Mouse (Mus musculus) adrenal gland, adult 18-20 months (tissue): ENCODE measurements around the gene Mtmr4. TPM values are rescaled to one million over a fixed set of nuclear protein-coding genes. Genes with fewer than 3 reads are reported as not detected.

Source experiments
- DNase-seq, 2 experiments: peaks; one replicate each; pipeline ENCODE4 v3.0.0; 2021 to 2022; ENCODE audit warnings: low spot score in 2 of 2
- long read RNA-seq, 2 experiments: library from polyadenylated mRNA; stranded (forward); transcript quantifications; one replicate each; pipeline ENCODE4 v2.0.0; 2021
- total RNA-seq, 2 experiments: library from RNA; stranded (reverse); gene quantifications; 1 replicate in 1 of 2; 2 replicates in 1 of 2; pipeline ENCODE4 v1.2.3; 2021

The Mtmr4 gene
- total RNA-seq: 10 to 100 TPM; 25.6 to 29.7 TPM
- long read RNA-seq, experiment 1, full-length matches to known transcripts: 9 of 13 reads
- long read RNA-seq, experiment 1, partial matches to known transcripts: 4 of 13 reads
- long read RNA-seq, experiment 1, other reads (novel, unspliced or antisense): 0 of 13 reads
- long read RNA-seq, experiment 2, full-length matches to known transcripts: 1 of 6 reads
- long read RNA-seq, experiment 2, partial matches to known transcripts: 2 of 6 reads
- long read RNA-seq, experiment 2, other reads (novel, unspliced or antisense): 3 of 6 reads

GRCm38 (mm10) chr11:87591526-87592353 lies at the start of gene Mtmr4:
Gene Mtmr4 (plus strand): TSS chr11:87592162.
- peak; percentile 94 to 95 for DNase-seq

- no peak for DNase-seq
Observed at GRCm38 (mm10) chr11:87542285-87542684, 49.7 kb upstream of the Mtmr4 start.

GRCm38 (mm10) chr11:87542906-87543305 lies 49.1 kb upstream of the Mtmr4 start:
- DNase-seq: no peak

- no peak for DNase-seq
Observed at GRCm38 (mm10) chr11:87553342-87553741, 38.6 kb upstream of the Mtmr4 start.

GRCm38 (mm10) chr11:87554386-87554785 lies 37.6 kb upstream of the Mtmr4 start:
- no peak for DNase-seq

- DNase-seq: no peak
Observed at GRCm38 (mm10) chr11:87555106-87555703, 36.8 kb upstream of the Mtmr4 start.

GRCm38 (mm10) chr11:87561208-87561607 lies 30.8 kb upstream of the Mtmr4 start:
- no peak for DNase-seq

- DNase-seq: no peak
Observed at GRCm38 (mm10) chr11:87566501-87566900, 25.5 kb upstream of the Mtmr4 start, which contains the start of gene Gm11492. Gene Gm11492 (plus strand): TSS chr11:87566653.

- DNase-seq: no peak
Observed at GRCm38 (mm10) chr11:87568255-87568953, 23.6 kb upstream of the Mtmr4 start, which contains the start of gene Sept4. Gene Sept4 (plus strand): TSS chr11:87568903.

GRCm38 (mm10) chr11:87570743-87571142 lies 21.2 kb upstream of the Mtmr4 start:
- no peak for DNase-seq

- no peak for DNase-seq
Observed at GRCm38 (mm10) chr11:87571361-87571950, 20.5 kb upstream of the Mtmr4 start.

GRCm38 (mm10) chr11:87573751-87574150 lies 18.2 kb upstream of the Mtmr4 start:
- DNase-seq: no peak

- no peak for DNase-seq
Observed at GRCm38 (mm10) chr11:87574520-87575180, 17.3 kb upstream of the Mtmr4 start.

- DNase-seq: no peak
Observed at GRCm38 (mm10) chr11:87577601-87578248, 14.2 kb upstream of the Mtmr4 start.

- peak; percentile 61 to 62 for DNase-seq
Observed at GRCm38 (mm10) chr11:87578249-87578962, 13.6 kb upstream of the Mtmr4 start.

GRCm38 (mm10) chr11:87578963-87579601 lies 12.9 kb upstream of the Mtmr4 start:
- no peak for DNase-seq

- DNase-seq: no peak
Observed at GRCm38 (mm10) chr11:87579713-87580112, 12.2 kb upstream of the Mtmr4 start.

- no peak for DNase-seq
Observed at GRCm38 (mm10) chr11:87580543-87581085, 11.3 kb upstream of the Mtmr4 start.
